Mouse (Mus musculus): ENCODE data around the gene Togaram1. TPM values are rescaled to one million over a fixed set of nuclear protein-coding genes. Genes with fewer than 3 reads are reported as not detected.

The Togaram1 gene
- 102 and 106 TPM in 2 replicates for total RNA-seq (2014; fragmentation: Nextera tagmentation)
- total RNA-seq (2017): 79.3 and 91.5 TPM in 2 replicates
- polyA plus RNA-seq (2012): 11.4 and 12.1 TPM in 2 replicates

- ATAC-seq (ENCODE audit: extremely low read depth, insufficient number of reproducible peaks, low FRiP score, poor library complexity, severe bottlenecking) (peak; percentile 95), DNase-seq (ENCODE audit: low spot score) (peak; percentile 97)
- peaks cover 9% of the 10 kb centered on the region for H3K36me3 ChIP-seq (replicated peaks)
- H3K9me3 ChIP-seq (replicated peaks): no peaks in the 10 kb centered on the region
- no peak for TF ChIP-seq POLR2AphosphoS5 (IDR thresholded peaks at IDR 0.05; ENCODE audit: insufficient replicate concordance, low read depth, low read length)
- no peak for TF ChIP-seq CTCF (IDR thresholded peaks at IDR 0.05; ENCODE audit: low read depth, low read length)
- TF ChIP-seq TAL1 (conservative IDR thresholded peaks at IDR 0.05; ENCODE audit: low read depth, low read length): no peak
- TF ChIP-seq GATA2 (IDR thresholded peaks at IDR 0.05; ENCODE audit: borderline replicate concordance, low read depth, low read length): no peak
- TF ChIP-seq GATA1 (IDR thresholded peaks at IDR 0.05; ENCODE audit: borderline replicate concordance, low read length): no peak
- H3K4me3 ChIP-seq (ENCODE audit: low read depth, low read length): peak within 1 kb of the TSS; percentile 91
- no peaks in the 10 kb centered on the region for H3K27me3 ChIP-seq (ENCODE audit: insufficient read depth, low read length)
- peaks cover 34% of the 10 kb centered on the region for H3K4me1 ChIP-seq (ENCODE audit: insufficient read depth, low read depth, low read length)
These were observed at the start of gene Togaram1, which contains the start of gene Klhl28 for GRCm38 (mm10) chr12:64965124-64966026. TSS of gene Togaram1 (plus strand) at chr12:64965804. TSS of gene Klhl28 (minus strand) at chr12:64965534.

- DNase-seq (ENCODE audit: low spot score) (no peak), ATAC-seq (ENCODE audit: extremely low read depth, insufficient number of reproducible peaks, low FRiP score, poor library complexity, severe bottlenecking) (no peak)
- TF ChIP-seq CTCF (IDR thresholded peaks at IDR 0.05; ENCODE audit: low read depth, low read length) (no peak), POLR2AphosphoS5 (IDR thresholded peaks at IDR 0.05; ENCODE audit: insufficient replicate concordance, low read depth, low read length) (no peak), GATA2 (IDR thresholded peaks at IDR 0.05; ENCODE audit: borderline replicate concordance, low read depth, low read length) (no peak), TAL1 (conservative IDR thresholded peaks at IDR 0.05; ENCODE audit: low read depth, low read length) (no peak), GATA1 (IDR thresholded peaks at IDR 0.05; ENCODE audit: borderline replicate concordance, low read length) (no peak)
- Histone ChIP-seq H3K36me3 (replicated peaks) (no peaks in the 10 kb centered on the region), H3K9me3 (replicated peaks) (no peaks in the 10 kb centered on the region), H3K27me3 (ENCODE audit: insufficient read depth, low read length) (peaks cover 17% of the 10 kb centered on the region), H3K4me1 (ENCODE audit: insufficient read depth, low read depth, low read length) (peaks cover 16% of the 10 kb centered on the region), H3K4me3 (ENCODE audit: low read depth, low read length) (no peak overlapping the region)
These were observed 48.9 kb upstream of the Togaram1 start for GRCm38 (mm10) chr12:64916735-64917134.

- peak within 1 kb of the TSS; percentile 79 for H3K4me3 ChIP-seq (ENCODE audit: low read depth, low read length)
- peak; percentile 86 for DNase-seq (ENCODE audit: low spot score)
These were observed 47.8 kb upstream of the Togaram1 start, which contains the start of gene Gm527 for GRCm38 (mm10) chr12:64917578-64918471. TSS of gene Gm527 (plus strand) at chr12:64917906.

GRCm38 (mm10) chr12:64937493-64937892 is 28.1 kb upstream of the Togaram1 start:
- Histone ChIP-seq H3K9me3 (replicated peaks) (no peaks in the 10 kb centered on the region), H3K36me3 (replicated peaks) (peaks cover 17% of the 10 kb centered on the region), H3K4me3 (ENCODE audit: low read depth, low read length) (no peak overlapping the region), H3K4me1 (ENCODE audit: insufficient read depth, low read depth, low read length) (peaks cover 4% of the 10 kb centered on the region; the same call in 1 of the 2 replicates), H3K27me3 (ENCODE audit: insufficient read depth, low read length) (peaks cover 5% of the 10 kb centered on the region)
- DNase-seq (ENCODE audit: low spot score) (no peak), ATAC-seq (ENCODE audit: extremely low read depth, insufficient number of reproducible peaks, low FRiP score, poor library complexity, severe bottlenecking) (peak; percentile 66)
- no peak for TF ChIP-seq GATA2 (IDR thresholded peaks at IDR 0.05; ENCODE audit: borderline replicate concordance, low read depth, low read length)
- no peak for TF ChIP-seq GATA1 (IDR thresholded peaks at IDR 0.05; ENCODE audit: borderline replicate concordance, low read length)
- TF ChIP-seq TAL1 (conservative IDR thresholded peaks at IDR 0.05; ENCODE audit: low read depth, low read length): no peak
- no peak for TF ChIP-seq POLR2AphosphoS5 (IDR thresholded peaks at IDR 0.05; ENCODE audit: insufficient replicate concordance, low read depth, low read length)
- peak; percentile 25; the same call in 1 of the 2 replicates for TF ChIP-seq CTCF (IDR thresholded peaks at IDR 0.05; ENCODE audit: low read depth, low read length)

More at GRCm38 (mm10) chr12:64917578-64918471, 47.8 kb upstream of the Togaram1 start, which contains the start of gene Gm527:
- ATAC-seq (ENCODE audit: extremely low read depth, insufficient number of reproducible peaks, low FRiP score, poor library complexity, severe bottlenecking): peak; percentile 100
- Histone ChIP-seq H3K27me3 (ENCODE audit: insufficient read depth, low read length) (peaks cover 16% of the 10 kb centered on the region), H3K9me3 (replicated peaks) (no peaks in the 10 kb centered on the region), H3K36me3 (replicated peaks) (no peaks in the 10 kb centered on the region), H3K4me1 (ENCODE audit: insufficient read depth, low read depth, low read length) (peaks cover 16% of the 10 kb centered on the region)
- TF ChIP-seq CTCF (IDR thresholded peaks at IDR 0.05; ENCODE audit: low read depth, low read length): no peak
- TF ChIP-seq GATA1 (IDR thresholded peaks at IDR 0.05; ENCODE audit: borderline replicate concordance, low read length): no peak
- TF ChIP-seq TAL1 (conservative IDR thresholded peaks at IDR 0.05; ENCODE audit: low read depth, low read length): no peak
- TF ChIP-seq GATA2 (IDR thresholded peaks at IDR 0.05; ENCODE audit: borderline replicate concordance, low read depth, low read length): no peak
- no peak for TF ChIP-seq POLR2AphosphoS5 (IDR thresholded peaks at IDR 0.05; ENCODE audit: insufficient replicate concordance, low read depth, low read length)

- Histone ChIP-seq H3K4me1 (ENCODE audit: insufficient read depth, low read depth, low read length) (peaks cover 29% of the 10 kb centered on the region), H3K9me3 (replicated peaks) (no peaks in the 10 kb centered on the region), H3K36me3 (replicated peaks) (peaks cover 7% of the 10 kb centered on the region), H3K4me3 (ENCODE audit: low read depth, low read length) (peak overlapping the region; percentile 91), H3K27me3 (ENCODE audit: insufficient read depth, low read length) (no peaks in the 10 kb centered on the region)
- ATAC-seq (ENCODE audit: extremely low read depth, insufficient number of reproducible peaks, low FRiP score, poor library complexity, severe bottlenecking): no peak
- TF ChIP-seq POLR2AphosphoS5 (IDR thresholded peaks at IDR 0.05; ENCODE audit: insufficient replicate concordance, low read depth, low read length) (no peak), GATA1 (IDR thresholded peaks at IDR 0.05; ENCODE audit: borderline replicate concordance, low read length) (no peak), TAL1 (conservative IDR thresholded peaks at IDR 0.05; ENCODE audit: low read depth, low read length) (no peak), CTCF (IDR thresholded peaks at IDR 0.05; ENCODE audit: low read depth, low read length) (no peak), GATA2 (IDR thresholded peaks at IDR 0.05; ENCODE audit: borderline replicate concordance, low read depth, low read length) (no peak)
- DNase-seq (ENCODE audit: low spot score): no peak
These were observed 1.0 kb upstream of the Togaram1 start for GRCm38 (mm10) chr12:64964560-64964959.
